Mouse (Mus musculus) testis, adult 2 months (tissue): ENCODE results near the gene Sema3a. TPM values are rescaled to one million over a fixed set of nuclear protein-coding genes. Genes with fewer than 3 reads are reported as not detected.

ENCODE experiments used
- H3K27ac ChIP-seq: fragments of 200-500 bp; 2 replicates; pipeline ENCODE4 v1.5.1; 2012; ENCODE audit warnings: low read depth, low read length; ENCODE audit not compliant: control insufficient read depth, insufficient read depth
- H3K27me3 ChIP-seq: fragments of 200-500 bp; 2 replicates; pipeline ENCODE4 v1.6.1; 2012; ENCODE audit warnings: mild to moderate bottlenecking, low read length, moderate library complexity; ENCODE audit not compliant: control insufficient read depth, insufficient read depth
- H3K36me3 ChIP-seq: fragments of 200-500 bp; 2 replicates; pipeline ENCODE4 v1.6.1; 2012; ENCODE audit warnings: mild to moderate bottlenecking, low read length; ENCODE audit not compliant: control insufficient read depth, insufficient read depth
- H3K4me1 ChIP-seq: fragments of 200-500 bp; 2 replicates; pipeline ENCODE4 v1.6.1; 2012; ENCODE audit warnings: low read length; ENCODE audit not compliant: control insufficient read depth, insufficient read depth
- H3K4me3 ChIP-seq: fragments of 200-500 bp; 2 replicates; pipeline ENCODE4 v1.5.1; 2012; ENCODE audit warnings: low read depth, mild to moderate bottlenecking, low read length, moderate library complexity, mixed read lengths; ENCODE audit not compliant: control insufficient read depth
- CTCF ChIP-seq: fragments of 200-500 bp; IDR thresholded peaks from 2 replicates; pipeline ENCODE4 v1.5.1; 2012; ENCODE audit warnings: low read depth, mild to moderate bottlenecking, inconsistent platforms, low read length, moderate library complexity; ENCODE audit not compliant: control insufficient read depth, insufficient read depth, insufficient replicate concordance
- POLR2A ChIP-seq: fragments of 200-500 bp; IDR thresholded peaks from 2 replicates; pipeline ENCODE4 v1.6.1; 2012; ENCODE audit warnings: low read depth, mild to moderate bottlenecking, inconsistent platforms, low read length, moderate library complexity; ENCODE audit not compliant: control insufficient read depth
- polyA plus RNA-seq: library from polyadenylated mRNA; depleted of rRNA; stranded (reverse); fragments of >200 nt; gene quantifications from 2 replicates; pipeline ENCODE4 v1.2.3, GENCODE M21; 2012

Gene Sema3a
- polyA plus RNA-seq, 1 experiment, result 0.10 TPM

DNA sequence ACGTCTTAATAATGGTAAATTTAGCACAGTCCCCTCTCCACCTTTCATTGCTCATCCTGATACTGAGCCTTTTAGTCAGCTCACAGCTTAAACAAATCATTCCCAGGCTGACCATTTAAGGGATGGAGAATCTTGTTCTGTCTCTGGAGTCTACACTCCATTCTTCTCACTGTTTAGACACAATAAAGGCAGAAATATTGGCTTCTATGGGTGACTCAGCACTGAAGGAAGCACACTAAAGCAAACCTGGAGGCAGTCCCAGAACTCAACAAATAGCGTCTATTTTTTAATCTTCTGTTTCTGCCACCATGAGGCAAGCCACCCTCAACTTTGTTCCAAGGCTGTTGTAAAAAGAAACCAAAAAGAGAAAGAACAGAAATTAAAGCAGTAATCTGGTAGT is 374.6 kb downstream of the Sema3a start:
- no peaks in the 10 kb centered on the region for H3K36me3 ChIP-seq
- H3K27ac ChIP-seq, result no peak overlapping the region
- H3K4me3 ChIP-seq, result no peak overlapping the region
- no peaks in the 10 kb centered on the region for H3K4me1 ChIP-seq
- no peaks in the 10 kb centered on the region for H3K27me3 ChIP-seq
- TF ChIP-seq CTCF (no peak), POLR2A (no peak)

DNA sequence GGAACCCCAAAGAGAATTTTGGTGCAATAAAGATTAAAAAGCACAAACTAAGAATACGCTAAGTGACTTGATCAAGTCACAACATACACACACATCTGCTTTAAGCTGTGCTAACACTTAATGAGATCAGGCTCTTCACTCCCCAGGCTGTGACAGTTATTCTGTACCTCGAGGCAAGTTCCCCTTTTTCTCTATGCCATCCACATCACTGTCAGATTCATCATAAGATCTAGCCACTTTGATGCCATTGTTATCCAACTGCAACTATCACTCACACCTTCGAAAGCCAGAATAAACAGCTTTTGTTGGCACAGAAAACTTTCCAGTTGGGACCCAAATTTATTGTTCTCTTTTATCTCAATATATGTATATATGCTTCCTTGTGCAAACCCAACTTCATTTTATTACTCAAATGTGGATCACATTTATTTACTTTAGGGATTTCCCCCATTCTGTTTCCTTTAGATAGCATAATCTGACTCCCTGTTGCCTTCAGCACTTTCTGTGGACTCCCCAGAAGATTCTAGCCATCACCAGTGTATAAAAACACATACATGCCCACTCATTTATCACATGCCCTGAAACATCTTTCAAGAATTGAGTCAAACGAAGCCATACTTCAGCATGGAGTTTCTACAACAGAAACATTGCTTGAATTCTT is 380.8 kb downstream of the Sema3a start:
- TF ChIP-seq POLR2A (no peak), CTCF (no peak)
- no peaks in the 10 kb centered on the region for H3K4me1 ChIP-seq
- no peak overlapping the region for H3K27ac ChIP-seq
- no peaks in the 10 kb centered on the region for H3K36me3 ChIP-seq
- no peak overlapping the region for H3K4me3 ChIP-seq
- no peaks in the 10 kb centered on the region for H3K27me3 ChIP-seq

DNA sequence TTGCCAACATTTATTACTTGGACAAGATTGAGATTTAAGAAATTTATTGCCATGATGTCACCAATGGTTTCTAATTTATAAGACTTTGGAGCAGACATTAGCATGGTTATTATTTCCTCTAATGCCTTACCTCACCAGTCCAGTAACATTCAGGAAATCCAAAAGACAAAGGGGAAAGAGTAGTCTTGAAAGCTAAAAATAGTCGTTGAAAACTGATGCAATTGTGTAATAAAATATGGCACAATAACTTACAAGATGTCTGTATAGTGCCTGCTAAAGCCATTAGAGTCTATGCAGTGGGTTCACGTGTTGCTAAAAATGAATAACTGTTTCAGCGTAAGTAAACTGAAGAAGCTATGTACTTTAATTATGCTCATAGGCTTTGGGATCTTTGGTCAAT is 383.9 kb downstream of the Sema3a start:
- Histone ChIP-seq H3K4me3 (no peak overlapping the region), H3K4me1 (no peaks in the 10 kb centered on the region), H3K27me3 (no peaks in the 10 kb centered on the region), H3K27ac (no peak overlapping the region), H3K36me3 (no peaks in the 10 kb centered on the region)
- no peak for TF ChIP-seq CTCF
- TF ChIP-seq POLR2A, result no peak

DNA sequence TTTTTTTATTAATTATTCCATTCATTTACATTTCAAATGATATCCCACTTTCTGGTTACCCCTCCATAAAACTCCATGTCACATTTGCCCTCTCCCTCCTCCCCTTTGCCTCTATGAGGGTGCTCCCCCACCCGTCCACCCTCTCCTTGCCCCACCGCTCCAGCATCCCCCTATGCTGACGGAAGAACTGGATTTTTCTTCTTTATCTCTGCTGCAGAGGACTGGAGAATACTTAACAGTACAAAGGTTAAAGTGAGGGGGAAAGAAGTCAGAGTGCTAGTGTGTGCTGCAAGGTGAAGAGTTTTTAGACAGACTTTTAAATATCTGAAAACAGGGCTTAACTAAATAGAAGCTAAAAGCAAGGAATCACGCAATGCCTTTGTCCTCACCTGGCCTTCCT is 391.8 kb downstream of the Sema3a start:
- no peak for TF ChIP-seq POLR2A
- TF ChIP-seq CTCF, result no peak
- H3K27me3 ChIP-seq, result no peaks in the 10 kb centered on the region
- no peak overlapping the region for H3K4me3 ChIP-seq
- no peaks in the 10 kb centered on the region for H3K4me1 ChIP-seq
- H3K36me3 ChIP-seq, result no peaks in the 10 kb centered on the region
- no peak overlapping the region for H3K27ac ChIP-seq

DNA sequence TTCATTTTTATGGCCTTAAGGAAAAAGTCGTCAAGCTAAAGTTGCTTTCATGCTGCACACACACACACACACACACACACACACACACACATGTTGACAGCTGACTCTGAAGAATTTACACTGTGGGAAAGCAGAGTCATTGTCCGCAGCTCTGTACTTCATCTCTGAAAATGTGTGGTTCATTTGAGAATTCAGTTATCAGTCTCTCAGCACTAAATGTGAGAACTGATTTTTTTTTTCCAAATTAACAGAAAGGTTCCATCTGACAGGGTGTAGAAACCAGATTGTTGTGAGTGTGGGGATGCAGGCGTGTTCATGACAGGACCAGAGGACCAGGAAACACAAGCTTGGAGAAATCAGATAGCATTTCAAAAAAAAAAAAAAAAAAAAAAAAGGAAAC is 400.4 kb downstream of the Sema3a start:
- Histone ChIP-seq H3K27me3 (no peaks in the 10 kb centered on the region), H3K4me3 (no peak overlapping the region), H3K4me1 (no peaks in the 10 kb centered on the region), H3K27ac (no peak overlapping the region), H3K36me3 (no peaks in the 10 kb centered on the region)
- TF ChIP-seq POLR2A (no peak), CTCF (no peak)

DNA sequence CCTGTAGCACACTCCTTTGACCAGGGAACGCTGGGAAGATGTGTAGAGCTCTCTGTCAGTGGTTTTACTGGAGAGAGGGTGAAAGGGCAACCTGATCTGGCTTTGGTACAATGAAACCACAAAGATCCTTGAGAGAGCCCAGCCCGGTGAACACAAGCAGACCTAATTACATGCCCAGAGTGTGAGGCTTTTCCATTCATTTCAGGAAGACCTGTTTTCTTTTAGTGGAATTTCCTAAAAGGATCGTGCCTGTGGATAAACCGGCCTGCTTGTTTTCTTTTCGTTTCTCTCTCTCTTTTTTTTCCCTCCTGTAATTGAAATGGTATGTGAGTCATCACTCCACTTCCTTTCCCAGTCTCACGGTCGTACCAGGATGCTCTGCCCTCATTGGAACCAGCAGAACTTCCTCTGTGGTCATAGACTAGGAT is 401.8 kb downstream of the Sema3a start:
- Histone ChIP-seq H3K27me3 (no peaks in the 10 kb centered on the region), H3K4me3 (no peak overlapping the region), H3K27ac (no peak overlapping the region), H3K4me1 (no peaks in the 10 kb centered on the region), H3K36me3 (no peaks in the 10 kb centered on the region)
- TF ChIP-seq POLR2A, result no peak

DNA sequence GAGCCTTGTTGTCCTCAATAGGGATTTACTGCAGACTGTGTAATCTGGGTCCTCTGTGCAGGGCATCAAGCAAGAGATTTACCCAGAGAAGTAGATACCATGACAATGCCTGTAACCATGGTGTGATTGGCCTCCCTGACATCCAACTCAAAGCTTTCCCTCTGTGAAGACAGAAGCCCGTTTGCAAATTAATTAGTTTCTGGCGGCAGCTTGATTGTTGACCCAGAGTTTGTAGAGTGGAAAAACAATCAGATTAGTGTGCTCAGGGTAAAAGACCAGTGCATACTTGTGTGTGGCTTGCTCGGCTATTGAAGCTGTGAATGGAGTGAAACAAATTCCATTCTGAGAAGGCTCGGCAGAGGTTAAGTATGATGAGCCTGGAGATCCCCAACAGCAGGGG is 404.0 kb downstream of the Sema3a start:
- Histone ChIP-seq H3K4me1 (no peaks in the 10 kb centered on the region), H3K27ac (no peak overlapping the region), H3K36me3 (no peaks in the 10 kb centered on the region), H3K4me3 (no peak overlapping the region), H3K27me3 (no peaks in the 10 kb centered on the region)
- no peak for TF ChIP-seq POLR2A
- no peak for TF ChIP-seq CTCF

DNA sequence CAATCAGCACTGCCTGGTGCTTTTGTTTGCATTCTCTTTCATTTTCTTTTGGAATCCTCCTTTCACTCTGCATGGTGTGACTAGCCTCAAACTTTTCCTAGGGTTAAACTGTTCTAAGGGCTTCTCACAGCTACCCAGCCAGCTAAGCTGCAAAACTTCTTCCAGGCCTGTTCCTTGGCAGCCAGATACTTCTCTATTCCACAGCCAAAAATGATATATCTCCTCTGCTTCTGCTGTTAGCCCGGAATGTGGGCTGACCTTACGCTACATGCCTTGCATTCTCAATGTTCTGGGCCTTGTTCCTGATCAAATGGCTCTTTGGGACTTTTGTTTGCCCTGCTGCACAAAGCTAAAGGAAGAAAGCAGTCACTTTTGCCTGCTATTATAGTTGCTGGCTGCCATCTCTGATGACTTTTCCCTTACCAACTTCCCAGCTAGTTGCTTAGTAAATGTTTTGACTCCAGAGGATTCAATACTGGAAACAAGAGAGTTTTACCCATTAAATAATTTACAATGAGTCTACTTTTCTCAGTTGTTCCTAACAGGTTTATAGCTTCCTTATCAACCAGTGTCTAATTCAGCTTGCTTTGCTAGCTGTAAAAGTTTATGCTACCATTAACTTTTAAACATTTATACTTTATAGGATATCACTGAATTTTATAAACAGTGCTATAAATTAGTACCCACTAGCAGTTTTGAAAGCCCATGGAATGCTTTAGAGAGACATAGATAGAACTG is 422.4 kb downstream of the Sema3a start:
- TF ChIP-seq CTCF (no peak), POLR2A (no peak)
- no peak overlapping the region for H3K27ac ChIP-seq

More for the DNA sequence above, 422.4 kb downstream of the Sema3a start:
- Histone ChIP-seq H3K4me3 (no peak overlapping the region), H3K36me3 (no peaks in the 10 kb centered on the region), H3K4me1 (no peaks in the 10 kb centered on the region), H3K27me3 (no peaks in the 10 kb centered on the region)
